Mouse (Mus musculus) T-helper 17 cell (primary cell): Measurements from ENCODE around the gene Grik5.

ENCODE experiments used
- in situ Hi-C, 2 experiments: fragments of 300-600 bp; cut with MboI, MseI; formaldehyde crosslinking; loops; 1 replicate in 1 of 2; 2 replicates in 1 of 2; pipeline ENCODE4 v1.15.1; 2025; ENCODE audit warnings: high pct_unique_total_duplicates in 2 of 2

Grik5 gene

GRCm38 (mm10) chr7:25034796-25035195, 37.4 kb downstream of the Grik5 start:
- in situ Hi-C loops, result no loop called here

- in situ Hi-C loops, result no loop called here
These were observed 40.6 kb downstream of the Grik5 start for GRCm38 (mm10) chr7:25031528-25031927.

GRCm38 (mm10) chr7:25030032-25030753, 42.0 kb downstream of the Grik5 start:
- in situ Hi-C loops, result no loop called here

DNA sequence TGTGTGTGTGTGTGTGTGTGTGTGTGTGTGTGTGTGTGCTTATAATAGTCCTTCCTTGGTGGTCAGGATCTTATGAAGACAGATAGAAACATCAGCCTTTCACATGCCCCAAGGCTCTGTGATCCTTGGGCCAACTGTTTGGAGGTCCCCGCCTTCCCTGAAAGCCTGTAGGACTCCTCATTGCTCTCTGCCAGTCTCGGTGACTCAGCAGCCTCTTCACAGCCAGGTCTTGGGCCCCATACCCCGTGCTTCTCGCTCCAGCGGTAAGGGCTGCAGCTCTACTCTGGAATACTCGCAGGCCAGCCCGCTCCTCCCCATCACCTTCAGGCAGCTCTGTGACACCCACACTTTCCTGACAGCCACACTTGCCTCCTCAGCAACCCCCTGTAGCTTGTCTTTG, 45.7 kb downstream of the Grik5 start:
- in situ Hi-C loops, result no loop called here

DNA sequence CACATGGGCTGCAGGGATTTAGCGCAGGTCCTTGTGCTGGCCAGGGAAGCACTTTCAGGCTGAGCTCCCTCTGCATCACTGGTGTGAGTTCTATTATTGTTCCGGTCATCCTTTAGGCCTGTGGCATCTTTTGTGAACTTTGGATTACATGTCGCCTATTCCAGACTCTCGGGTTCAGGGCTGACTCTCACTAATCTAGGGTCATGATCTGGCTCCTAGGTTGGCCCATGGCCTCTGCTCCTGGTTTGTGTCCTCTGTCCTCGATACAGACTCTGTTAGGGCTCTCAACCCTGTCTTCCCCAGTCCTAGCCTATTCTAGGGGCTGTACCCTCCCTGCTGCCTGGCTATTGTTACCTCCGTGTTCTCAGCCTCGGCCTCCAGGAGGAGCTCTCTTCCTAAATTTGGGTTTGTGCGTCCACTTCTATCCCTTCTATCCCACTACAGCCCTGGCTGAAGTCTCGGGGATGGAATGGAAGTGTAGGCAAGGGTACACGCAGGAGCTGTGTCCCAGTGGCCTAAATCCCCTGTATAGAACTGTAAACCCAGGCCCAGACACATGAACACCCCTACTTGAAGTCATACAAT, 46.2 kb downstream of the Grik5 start:
- in situ Hi-C loops, result no loop called here

GRCm38 (mm10) chr7:25011592-25011991, 60.6 kb downstream of the Grik5 start:
- in situ Hi-C loops, result no loop called here

- in situ Hi-C loops, result no loop called here
These were observed 61.8 kb downstream of the Grik5 start for GRCm38 (mm10) chr7:25010090-25010913.

- in situ Hi-C loops, result no loop called here
These were observed 62.9 kb downstream of the Grik5 start for GRCm38 (mm10) chr7:25009099-25009700.

DNA sequence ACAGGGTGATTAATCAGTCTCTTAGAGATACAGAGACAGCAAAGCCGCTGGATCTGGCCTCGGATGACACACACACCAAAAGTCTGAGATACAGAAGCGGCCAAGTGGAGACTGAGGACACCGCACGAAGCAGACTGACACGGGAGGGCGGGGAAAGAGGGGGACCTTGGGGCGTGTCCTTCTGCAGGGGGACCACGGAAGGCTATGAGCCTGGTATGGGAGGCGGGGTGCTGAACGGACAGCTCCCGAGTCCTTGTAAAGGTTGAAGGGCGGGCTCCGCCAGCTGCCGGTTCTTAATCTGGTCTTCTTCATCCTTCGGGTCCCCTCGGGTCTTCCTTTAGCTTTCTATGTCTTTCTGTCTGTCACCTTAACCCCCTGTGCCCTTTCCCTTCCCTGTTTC, 63.5 kb downstream of the Grik5 start:
- in situ Hi-C loops, result no loop called here

DNA sequence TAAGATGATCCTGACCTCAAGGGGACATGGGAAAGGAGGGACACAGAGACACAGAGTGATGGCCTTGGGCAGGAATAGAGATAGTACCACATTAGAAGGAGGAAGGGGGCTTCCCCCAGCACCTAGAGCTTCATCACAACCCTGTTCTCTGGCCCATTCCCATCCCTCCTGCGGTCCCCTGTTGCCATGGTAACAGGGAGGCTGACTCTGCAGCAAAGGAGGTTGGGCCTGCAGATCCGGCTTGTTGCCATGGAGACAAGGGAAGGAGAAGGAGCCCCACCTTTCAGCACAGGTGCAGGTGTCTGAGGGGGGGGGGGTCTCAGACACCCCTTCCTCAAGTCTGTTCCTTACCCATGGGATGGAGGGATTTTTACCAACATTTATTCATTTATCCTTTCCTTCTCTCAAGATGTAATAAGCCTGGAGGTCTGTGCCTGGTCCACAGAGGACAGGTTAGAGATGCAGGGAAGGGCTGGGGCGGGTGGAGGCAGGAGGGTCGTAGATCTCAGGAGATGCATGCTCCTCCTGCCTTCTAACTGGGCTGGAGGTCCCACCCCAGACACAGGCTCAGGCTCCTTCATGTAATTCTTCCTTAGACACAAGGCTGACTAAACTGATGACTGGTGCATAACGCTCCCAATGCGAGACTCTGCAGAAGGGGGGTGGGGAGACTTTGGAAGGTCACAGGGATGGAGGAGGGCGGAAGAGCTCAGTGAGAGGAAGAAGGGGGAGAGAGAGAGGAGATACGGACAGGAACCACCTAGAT, 64.4 kb downstream of the Grik5 start:
- in situ Hi-C loops, result no loop called here

DNA sequence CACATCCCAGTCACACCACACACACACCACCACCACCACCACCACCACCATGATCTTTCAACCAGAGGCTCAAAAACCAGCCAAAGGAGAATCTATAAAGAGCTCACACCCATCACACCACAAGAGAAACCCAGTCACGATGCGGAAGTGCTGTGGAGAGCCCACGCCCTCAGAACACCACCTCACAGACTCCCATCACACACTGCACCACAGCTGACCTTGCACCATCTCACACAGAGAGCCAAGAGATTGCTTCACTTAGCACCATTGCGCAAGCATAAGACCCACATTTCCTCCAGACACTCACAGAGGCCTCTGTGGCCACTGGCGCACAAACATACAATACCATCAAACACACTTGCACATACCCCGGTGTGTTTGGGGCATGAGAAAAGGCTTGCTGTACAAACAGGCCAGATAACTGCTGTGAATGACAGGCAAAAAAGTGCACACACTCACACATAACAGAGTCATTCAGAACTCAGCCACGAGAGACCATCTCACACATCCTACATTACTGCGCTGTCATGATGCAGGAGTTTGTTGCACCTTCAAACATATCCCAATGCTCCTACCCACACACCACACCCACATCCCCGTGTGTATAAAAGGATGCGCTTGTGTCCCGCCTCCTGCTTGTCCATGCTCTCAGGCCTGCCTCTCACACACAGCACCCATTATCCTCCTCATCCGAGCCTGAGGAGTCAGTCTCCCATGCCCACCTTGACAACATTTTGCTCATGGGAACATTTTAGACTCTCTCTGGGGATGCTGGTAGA, 65.4 kb downstream of the Grik5 start:
- in situ Hi-C loops, result no loop called here

DNA sequence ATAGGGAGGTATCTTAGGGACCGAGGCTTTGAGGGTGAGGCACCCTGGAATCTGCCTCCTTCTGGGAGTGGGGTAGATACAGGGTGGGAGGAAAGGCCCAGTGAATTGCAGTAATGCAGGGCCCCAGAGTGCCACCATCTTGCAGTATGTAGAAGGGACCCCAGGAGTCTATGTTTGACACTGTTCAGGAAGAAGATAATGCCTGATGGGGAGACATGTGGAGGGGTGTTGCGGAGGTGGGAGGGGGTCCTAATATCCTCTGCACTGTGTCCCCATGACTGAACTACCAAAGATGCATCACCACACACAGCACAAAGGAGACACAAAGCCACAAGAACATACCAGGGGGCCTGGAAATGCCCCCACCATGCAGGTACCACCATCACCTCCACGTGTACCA, 66.0 kb downstream of the Grik5 start:
- in situ Hi-C loops, result no loop called here

DNA sequence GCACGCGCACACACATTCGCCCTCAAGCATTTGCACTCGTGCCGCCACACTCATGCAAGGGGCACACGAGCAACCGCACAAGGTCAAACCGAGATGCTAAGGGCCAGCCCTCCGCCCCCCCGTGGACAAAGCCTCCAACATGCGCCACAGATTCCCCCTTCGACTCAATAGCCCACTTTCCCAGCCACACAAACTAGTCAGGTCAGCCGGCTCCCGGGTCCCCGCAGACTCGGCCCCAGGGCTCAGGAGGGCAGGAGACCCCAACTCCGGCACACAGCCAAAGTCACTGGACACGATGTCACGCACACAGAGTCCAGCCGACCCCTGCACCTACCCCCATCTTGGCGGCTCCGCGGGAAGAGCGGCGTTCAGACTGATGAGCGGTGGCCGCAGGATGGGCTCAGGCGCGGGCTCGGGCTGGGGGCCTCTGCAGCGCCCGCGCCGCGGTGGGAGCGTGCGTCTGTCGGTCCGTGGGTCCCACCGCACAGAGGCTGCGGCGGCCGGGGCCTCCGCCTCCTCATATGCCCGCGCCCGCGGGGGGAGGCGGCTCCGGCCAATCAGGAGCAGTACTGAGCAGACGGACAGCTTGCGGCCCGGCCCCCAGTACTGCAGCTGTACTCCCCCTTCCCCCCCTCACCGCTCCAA, 66.6 kb downstream of the Grik5 start, which contains the start of gene Atp1a3:
TSS of gene Atp1a3 (minus strand) at position 538 of the 645 bp plus-strand sequence.
- in situ Hi-C loops, result no loop called here

DNA sequence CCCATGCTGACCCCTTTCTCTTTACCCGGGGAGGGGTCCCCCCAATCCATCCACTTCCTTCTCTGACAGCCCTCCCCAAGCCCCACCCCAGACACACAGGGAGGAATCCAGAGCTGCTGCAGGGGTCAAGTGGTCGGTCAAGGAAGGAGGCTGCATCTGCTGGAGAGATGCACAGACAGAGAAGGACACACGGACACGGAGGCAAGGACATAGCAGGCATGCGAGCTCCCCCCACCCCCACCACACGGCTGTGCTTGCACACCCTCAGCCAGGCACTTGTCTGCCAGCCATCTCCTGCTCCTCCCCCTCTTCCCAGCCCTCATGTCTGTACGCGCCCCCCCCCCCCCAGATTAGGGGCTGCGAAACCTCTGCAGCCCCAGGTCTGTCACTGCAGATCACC, 67.3 kb downstream of the Grik5 start:
- in situ Hi-C loops, result no loop called here

GRCm38 (mm10) chr7:25003820-25004388, 68.2 kb downstream of the Grik5 start:
- in situ Hi-C loops, result no loop called here

DNA sequence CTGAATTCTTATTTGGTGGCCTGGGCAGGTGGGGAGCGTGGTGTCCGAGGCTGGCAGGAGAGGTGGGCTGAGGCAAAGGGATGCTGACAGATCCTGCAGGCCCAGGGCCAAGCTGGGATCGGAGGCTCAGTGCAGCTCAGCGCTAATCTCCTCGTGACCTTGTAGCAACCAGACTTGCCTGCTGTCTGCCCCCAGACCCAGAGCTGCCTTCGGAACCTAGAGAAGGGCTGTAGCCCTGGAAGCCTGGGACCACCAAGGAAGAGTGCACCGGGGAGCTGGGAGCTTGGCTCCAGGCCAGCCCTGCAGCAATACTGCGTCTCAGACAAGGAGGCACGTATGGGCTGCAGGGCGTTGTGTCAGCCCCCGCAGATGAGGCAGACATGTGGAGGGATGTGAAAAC, 68.9 kb downstream of the Grik5 start:
- in situ Hi-C loops, result no loop called here

DNA sequence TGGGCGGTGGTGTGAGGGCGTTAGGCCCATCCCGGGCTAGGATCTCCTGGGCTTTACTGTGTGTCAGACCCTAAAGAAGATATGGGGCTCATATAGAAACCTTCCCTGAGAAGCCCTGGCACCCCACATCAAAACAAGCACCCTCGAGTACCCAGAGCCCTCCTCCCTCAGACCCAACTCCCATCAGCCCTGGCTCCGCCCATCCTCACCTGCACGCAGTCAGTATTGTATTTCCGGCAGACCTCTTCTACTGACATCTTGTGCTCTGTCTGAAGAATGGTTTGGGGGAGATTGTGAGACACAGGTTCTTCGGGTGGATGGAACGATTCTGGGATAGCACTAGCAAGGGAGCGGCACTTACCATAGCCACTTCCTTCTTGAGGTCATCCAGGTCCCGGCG, 71.4 kb downstream of the Grik5 start:
- in situ Hi-C loops, result no loop called here

- in situ Hi-C loops, result no loop called here
These were observed 71.9 kb downstream of the Grik5 start for GRCm38 (mm10) chr7:25000211-25000610.

GRCm38 (mm10) chr7:24993081-24993480, 79.1 kb downstream of the Grik5 start:
- in situ Hi-C loops, result no loop called here

DNA sequence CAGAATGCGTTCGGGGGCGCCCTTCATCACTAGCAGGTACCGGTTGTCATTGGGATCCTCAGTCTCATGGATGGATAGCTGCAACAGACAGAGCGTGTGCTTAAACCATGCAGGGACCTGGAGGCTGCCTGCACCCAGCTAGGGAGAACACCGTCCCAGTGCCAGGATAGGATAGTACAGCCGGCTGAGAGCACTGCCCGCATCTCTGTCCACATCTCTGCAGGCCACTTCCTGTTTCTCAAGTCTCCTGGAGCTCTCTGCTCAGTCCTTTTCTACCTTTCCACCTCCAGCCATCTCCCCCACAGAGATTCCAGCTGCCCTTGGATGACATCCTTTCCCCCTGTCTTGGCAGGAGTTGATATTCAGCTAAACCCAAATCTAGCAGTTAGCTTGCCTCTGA, 81.7 kb downstream of the Grik5 start:
- in situ Hi-C loops, result no loop called here
